Mouse (Mus musculus) layer of hippocampus, adult 2 months (tissue): ENCODE measurements around the gene Kif9. TPM values are rescaled to one million over a fixed set of nuclear protein-coding genes. Genes with fewer than 3 reads are reported as not detected.

Experiments
- DNase-seq, 2 experiments: peaks; one replicate each; pipeline ENCODE4 v3.0.0; 2022; ENCODE audit warnings: low spot score in 2 of 2
- H3K27ac ChIP-seq: fragments of 200-600 bp; 2 replicates; pipeline ENCODE4 v1.8.1; 2022
- H3K4me3 ChIP-seq: fragments of 200-600 bp; 2 replicates; pipeline ENCODE4 v1.8.1; 2022; ENCODE audit warnings: mild to moderate bottlenecking
- CTCF ChIP-seq: fragments of 200-600 bp; conservative IDR thresholded peaks from 2 replicates; pipeline ENCODE4 v1.8.1; 2022; ENCODE audit warnings: antibody characterized with exemption, mild to moderate bottlenecking, moderate library complexity
- total RNA-seq, 2 experiments: library from RNA; stranded (reverse); gene quantifications; 2 replicates each; pipeline ENCODE4 v1.2.3; 2021

Kif9 gene
- total RNA-seq, 2 experiments from 2014 or later = 3.5 to 3.7 TPM

DNA sequence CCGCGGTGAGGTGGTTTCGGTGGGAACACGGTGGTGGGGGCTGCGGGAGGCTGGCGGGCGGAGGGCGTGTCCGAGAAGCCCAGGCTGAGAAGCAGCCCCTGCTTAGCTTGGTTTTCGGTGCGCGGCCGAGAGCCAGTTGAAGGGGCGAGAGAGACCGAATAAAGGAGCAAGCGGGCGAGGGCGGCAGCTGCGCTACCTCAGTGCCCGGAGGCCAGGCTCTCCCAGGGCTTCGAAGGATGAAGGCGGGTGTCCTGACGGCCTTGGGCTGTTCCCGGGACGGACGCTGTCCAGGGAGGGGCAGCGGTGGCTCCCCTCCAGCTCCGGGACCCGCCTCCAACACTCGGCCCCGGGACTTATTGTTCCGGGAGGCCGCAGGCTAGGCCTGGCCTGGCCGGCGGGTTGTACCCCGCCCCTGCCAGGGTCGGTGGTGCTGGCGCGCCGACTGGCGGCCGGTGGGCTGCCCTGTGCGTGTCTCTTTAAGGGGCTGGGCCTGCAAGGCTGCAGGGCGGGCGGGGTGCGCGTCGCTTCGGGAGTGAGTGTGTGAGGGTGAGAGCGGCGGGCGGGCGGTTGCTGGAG lies 55.2 kb downstream of the Kif9 start:
- peak; percentile 79 for TF ChIP-seq CTCF
- DNase-seq = peak; percentile 91 to 95
- H3K27ac ChIP-seq = peak overlapping the region; percentile 99
- H3K4me3 ChIP-seq = peak overlapping the region; percentile 81

DNA sequence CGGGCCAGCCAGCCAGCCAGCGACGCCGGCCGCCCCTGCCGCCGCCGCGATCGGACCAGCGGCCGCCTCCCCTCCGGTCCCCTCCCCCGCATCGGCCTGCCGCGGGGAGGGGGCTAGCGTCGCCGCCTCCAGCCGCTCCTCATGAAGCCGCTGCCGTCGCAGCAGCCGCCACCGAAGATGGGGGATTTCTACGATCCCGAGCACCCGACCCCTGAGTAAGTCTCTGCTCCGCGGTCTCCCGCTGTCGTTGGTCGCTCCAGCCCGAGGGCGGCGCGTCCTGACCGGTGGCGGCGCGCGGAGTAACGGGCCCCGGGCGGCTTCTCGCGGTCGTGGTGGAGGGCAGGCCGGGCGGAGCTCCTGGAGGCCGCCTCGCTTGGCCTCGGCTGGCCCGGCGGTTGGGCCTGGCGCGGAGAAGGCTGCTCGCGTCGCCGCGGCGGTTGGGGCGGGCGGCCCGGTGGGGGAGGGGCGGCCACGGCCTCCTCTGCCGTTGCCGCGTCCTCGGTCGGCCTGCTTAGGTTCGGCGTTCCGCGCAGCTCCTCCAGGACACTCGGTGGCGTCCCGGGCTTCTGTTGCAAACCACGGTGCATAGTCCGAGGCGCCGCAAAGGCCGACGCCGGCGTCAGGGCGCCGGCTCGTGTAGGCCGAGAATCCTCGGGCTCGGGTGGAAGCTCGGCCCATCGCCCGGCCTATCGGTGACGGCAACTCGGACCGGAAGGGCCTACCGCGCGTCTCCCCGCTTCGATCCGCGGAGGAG lies 56.0 kb downstream of the Kif9 start, which contains the start of gene Setd2:
Gene Setd2 (plus strand): TSS at position 60 of the 754 bp plus-strand sequence.
- peak within 1 kb of the TSS; percentile 81 for H3K4me3 ChIP-seq
- TF ChIP-seq CTCF = no peak
- peak within 1 kb of the TSS; percentile 99 for H3K27ac ChIP-seq
- DNase-seq = peak; percentile 28 to 57

DNA sequence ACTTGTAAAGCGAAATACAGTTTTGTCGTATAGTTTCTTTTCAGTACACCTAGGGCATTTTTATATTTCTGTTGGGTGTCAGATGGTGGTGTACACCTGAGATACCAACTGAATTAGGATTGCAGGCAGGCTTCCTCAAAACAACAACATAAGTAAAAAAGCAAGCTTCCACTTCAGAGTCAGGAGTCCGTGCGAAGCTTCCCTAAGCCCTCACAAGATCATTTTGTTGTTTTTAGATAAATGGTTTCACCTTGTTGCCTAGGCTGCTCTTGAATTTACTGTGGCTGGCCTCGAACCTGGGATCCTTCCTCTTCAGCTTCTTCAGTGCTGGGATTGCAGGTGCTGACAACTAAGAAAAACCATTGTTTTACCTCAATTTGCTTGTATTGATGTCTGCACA lies 56.9 kb downstream of the Kif9 start:
- DNase-seq = no peak
- Histone ChIP-seq H3K4me3 (peak overlapping the region; percentile 81), H3K27ac (peak overlapping the region; percentile 99)
- TF ChIP-seq CTCF = no peak

DNA sequence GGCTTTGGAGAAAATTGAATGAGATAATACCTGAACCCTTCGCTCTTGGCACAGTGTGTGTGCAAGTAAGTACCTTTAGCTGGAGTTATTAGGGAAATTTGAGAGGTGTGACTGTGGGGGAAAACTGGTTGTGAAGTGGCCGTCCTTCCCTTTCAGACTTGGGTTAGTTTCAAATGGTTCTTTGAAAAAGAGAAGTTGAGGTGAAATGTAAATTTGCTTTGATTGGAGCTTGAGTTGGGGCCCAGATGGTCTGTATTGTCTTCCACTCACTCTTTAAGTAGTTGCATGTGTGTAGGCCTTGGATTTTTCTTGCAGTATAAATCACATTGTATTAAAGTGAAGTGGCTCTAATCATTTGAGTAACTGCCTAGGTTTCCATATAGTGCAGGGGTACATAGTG lies 58.4 kb downstream of the Kif9 start:
- no peak overlapping the region for H3K4me3 ChIP-seq
- TF ChIP-seq CTCF = no peak
- DNase-seq = no peak
- H3K27ac ChIP-seq = no peak overlapping the region

DNA sequence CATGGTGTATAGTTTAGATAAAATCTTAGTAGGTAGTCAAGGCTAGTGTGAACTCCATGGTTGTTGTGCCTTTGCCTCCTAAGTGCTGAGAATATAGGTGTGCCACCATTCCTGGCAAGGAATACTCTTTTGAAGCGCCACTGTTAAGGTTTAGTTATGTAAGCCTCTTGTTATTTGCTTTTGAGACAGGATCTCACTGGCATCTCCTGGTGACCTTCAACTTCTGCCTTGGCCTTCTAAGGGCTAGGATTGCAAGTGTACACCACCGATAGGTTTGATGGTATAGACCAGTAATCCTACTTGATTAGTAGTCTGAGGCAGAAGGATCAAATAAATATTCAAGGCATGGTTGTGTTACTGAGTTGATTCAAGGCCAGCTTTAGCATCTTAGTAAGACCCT lies 59.9 kb downstream of the Kif9 start:
- TF ChIP-seq CTCF = no peak
- no peak for DNase-seq
- Histone ChIP-seq H3K27ac (no peak overlapping the region), H3K4me3 (no peak overlapping the region)

DNA sequence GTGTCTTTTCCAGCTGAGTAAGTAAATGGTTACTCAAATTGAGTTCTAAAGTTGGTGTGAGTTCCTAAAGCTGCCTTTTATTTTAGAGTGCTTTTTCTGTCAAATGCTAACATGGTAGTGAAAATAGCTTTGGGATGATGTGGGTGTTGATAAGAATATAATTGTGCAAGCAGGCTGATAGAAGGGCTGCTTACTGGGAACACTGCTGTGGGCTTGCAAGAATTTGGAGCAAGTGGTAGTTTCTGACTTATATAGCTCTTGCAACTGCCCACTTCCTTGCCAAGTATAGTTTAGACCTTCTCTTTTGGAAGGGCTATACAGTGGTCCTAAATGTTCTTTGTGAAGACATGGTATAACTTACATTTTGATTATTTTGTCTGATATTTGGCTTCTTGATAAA lies 61.8 kb downstream of the Kif9 start:
- Histone ChIP-seq H3K27ac (no peak overlapping the region), H3K4me3 (no peak overlapping the region)
- no peak for TF ChIP-seq CTCF
- no peak for DNase-seq

DNA sequence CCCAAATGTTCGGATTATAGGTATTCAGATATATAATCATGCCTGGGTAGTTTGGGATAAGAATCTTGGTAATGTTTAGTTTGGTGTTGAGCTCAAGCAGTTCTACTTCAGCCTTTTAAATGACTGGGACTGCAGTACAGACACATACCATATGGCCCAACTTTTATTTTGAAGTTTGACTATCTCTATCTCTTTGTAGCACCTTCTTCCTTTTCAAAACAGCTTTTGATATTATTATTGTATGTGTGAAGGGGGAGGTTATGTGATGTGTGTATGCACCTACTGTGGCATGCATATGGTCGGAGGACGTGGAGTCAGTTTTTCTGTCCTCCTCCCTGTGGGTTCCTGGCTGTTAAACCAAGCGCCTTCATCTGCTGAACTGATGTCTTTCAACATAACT lies 65.2 kb downstream of the Kif9 start:
- no peak for TF ChIP-seq CTCF
- no peak overlapping the region for H3K4me3 ChIP-seq
- H3K27ac ChIP-seq = no peak overlapping the region
- DNase-seq = no peak

DNA sequence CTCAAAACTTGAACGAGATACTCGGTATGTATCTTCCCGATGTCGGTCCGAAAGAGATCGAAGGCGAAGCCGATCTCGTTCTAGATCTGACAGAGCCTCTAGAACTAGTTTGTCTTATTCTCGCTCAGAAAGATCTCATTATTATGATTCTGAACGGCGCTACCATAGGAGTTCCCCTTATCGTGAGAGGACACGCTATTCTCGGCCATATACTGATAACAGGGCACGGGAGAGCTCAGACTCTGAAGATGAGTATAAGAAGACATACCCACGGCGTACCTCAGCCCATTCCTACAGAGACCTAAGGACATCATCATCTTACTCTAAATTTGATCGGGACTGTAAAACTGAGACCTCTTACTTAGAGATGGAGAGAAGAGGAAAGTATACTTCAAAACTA lies 71.5 kb downstream of the Kif9 start:
- TF ChIP-seq CTCF = no peak
- no peak overlapping the region for H3K4me3 ChIP-seq
- DNase-seq = no peak
- no peak overlapping the region for H3K27ac ChIP-seq

DNA sequence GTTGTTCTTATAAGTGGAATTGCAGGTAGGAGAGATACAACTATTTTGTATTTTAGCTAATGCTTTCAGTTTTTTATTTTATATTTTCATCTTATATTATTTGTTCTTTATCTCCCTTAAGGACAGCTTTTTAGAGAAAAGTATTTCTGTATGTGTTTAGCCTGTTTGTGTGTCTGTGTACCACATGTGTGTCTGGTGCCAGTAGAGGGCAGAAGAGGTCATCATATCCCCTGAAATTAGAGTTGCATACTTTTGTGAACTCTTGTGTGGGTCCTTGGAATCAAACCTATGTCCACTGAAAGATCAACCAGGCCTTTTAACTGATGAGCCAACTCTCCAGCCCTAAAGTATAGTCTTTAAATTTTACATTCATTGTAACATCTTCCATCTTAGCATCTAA lies 91.6 kb downstream of the Kif9 start:
- TF ChIP-seq CTCF = peak; percentile 42
- no peak for DNase-seq
- Histone ChIP-seq H3K4me3 (no peak overlapping the region), H3K27ac (no peak overlapping the region)

Other genes starting within 250 kb of the Kif9 start
- 100 to 1,000 TPM; 277 to 278 TPM for gene Cspg5, start 233.2 kb upstream of the Kif9 start, total RNA-seq
- gene Elp6, start 171.8 kb upstream of the Kif9 start, total RNA-seq = 10 to 100 TPM; 14.8 to 14.9 TPM
- 10 to 100 TPM; 93.4 to 95.0 TPM for gene Scap, start 143.7 kb upstream of the Kif9 start, total RNA-seq
- gene Ptpn23, start 68.7 kb upstream of the Kif9 start, total RNA-seq = 10 to 100 TPM; 57.2 to 57.8 TPM
- gene Ngp, start 57.2 kb upstream of the Kif9 start, total RNA-seq = not detected
- gene Klhl18, start 264 bp upstream of the Kif9 start, total RNA-seq = 10 to 100 TPM; 22.0 to 25.4 TPM
- gene Setd2, start 55.6 kb downstream of the Kif9 start, total RNA-seq = 10 to 100 TPM; 50.9 to 64.9 TPM
- 1 to 10 TPM; 1.9 to 3.4 TPM for gene Nradd, start 147.5 kb downstream of the Kif9 start, total RNA-seq
- gene Nbeal2, start 177.2 kb downstream of the Kif9 start, total RNA-seq = 10 to 100 TPM; 17.7 to 18.0 TPM
- gene Ccdc12, start 179.5 kb downstream of the Kif9 start, total RNA-seq = 10 to 100 TPM; 50.2 to 66.0 TPM